16 mouse cellular contexts compared by ENCODE assay signal in the genomic region with DNA sequence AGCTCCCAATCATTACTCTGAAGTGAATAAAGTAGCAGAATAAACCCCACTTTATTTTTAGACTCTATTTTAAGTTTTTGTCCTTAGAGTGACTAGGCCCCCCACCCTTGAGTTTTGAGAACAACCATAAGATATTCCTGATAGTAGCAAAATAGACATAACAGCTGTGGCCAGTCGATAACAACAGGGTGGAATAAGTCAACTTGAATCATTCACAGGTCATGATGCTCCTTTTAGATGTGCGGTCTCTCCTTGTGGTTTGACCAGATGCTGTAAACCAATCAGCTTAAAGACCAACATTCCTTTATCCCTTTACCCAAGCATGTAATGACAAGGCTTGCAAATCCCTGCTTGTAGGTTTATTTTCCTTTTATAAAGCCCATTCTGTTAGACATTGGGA.
"Had no signal": no experiment of that assay in that cellular context is flagged by ENCODE, and none has a peak within 500 bp of the region (broad histone marks: within the 10 kb centered on the region; RNA-seq: fewer than 3 reads in every experiment).

No protein-coding gene starts in this region.

- H3K36me3 ChIP-seq: neural tube, embryonic 13.5 days; neural tube, embryonic 15.5 days; stomach, embryonic 15.5 days had no signal

- H3K9me3 ChIP-seq: neural tube, embryonic 13.5 days; neural tube, embryonic 15.5 days; stomach, embryonic 15.5 days had no signal

- H3K4me2 ChIP-seq: neural tube, embryonic 13.5 days; neural tube, embryonic 15.5 days; stomach, embryonic 15.5 days had no signal

- H3K27me3 ChIP-seq: neural tube, embryonic 13.5 days; neural tube, embryonic 15.5 days; stomach, embryonic 15.5 days had no signal

- H3K9ac ChIP-seq: neural tube, embryonic 13.5 days; neural tube, embryonic 15.5 days; stomach, embryonic 15.5 days had no signal

- H3K4me1 ChIP-seq: neural tube, embryonic 13.5 days; neural tube, embryonic 15.5 days; stomach, embryonic 15.5 days had no signal

- H3K4me3 ChIP-seq: neural tube, embryonic 13.5 days; neural tube, embryonic 15.5 days; stomach, embryonic 15.5 days had no signal

- DNase-seq: retina, postnatal 1 day; right cerebral cortex, adult 18-20 months; right cerebral cortex, postnatal 14 days; right cerebral cortex, postnatal 25 days; right cerebral cortex, postnatal 4 days; spleen, adult 18-20 months; thymus, adult 18-20 months; thymus, adult 2 months; thymus, postnatal 14 days; thymus, postnatal 25 days; thymus, postnatal 36 days; thymus, postnatal 4 days had no signal

- H3K27ac ChIP-seq: neural tube, embryonic 13.5 days; neural tube, embryonic 15.5 days; stomach, embryonic 15.5 days; stomach, postnatal 0 days had no signal
